Mouse (Mus musculus): Measurements from ENCODE around the gene Xirp1. TPM values are rescaled to one million over a fixed set of nuclear protein-coding genes. Genes with fewer than 3 reads are reported as not detected.

Xirp1 gene
- polyA plus RNA-seq, 1 experiment from 2014 or later, result 0.14 TPM

- Histone ChIP-seq H3K27ac (no peak overlapping the region), H3K27me3 (no peaks in the 10 kb centered on the region), H3K36me3 (no peaks in the 10 kb centered on the region), H3K9ac (no peak overlapping the region; the same call in 1 of the 2 replicates), H3K4me1 (no peaks in the 10 kb centered on the region), H3K4me2 (no peak overlapping the region), H3K4me3 (no peak overlapping the region), H3K9me3 (no peaks in the 10 kb centered on the region)
- ATAC-seq (ENCODE audit: insufficient number of reproducible peaks, insufficient read depth, low FRiP score, low TSS enrichment, low read depth), result no peak
- 88% methylated on average over 7 of the region's 7 CpGs for WGBS
Measured at GRCm38 (mm10) chr9:120043115-120043514, 19.7 kb upstream of the Xirp1 start.

- Histone ChIP-seq H3K4me3 (no peak overlapping the region), H3K27ac (no peak overlapping the region), H3K9me3 (no peaks in the 10 kb centered on the region), H3K36me3 (no peaks in the 10 kb centered on the region), H3K27me3 (no peaks in the 10 kb centered on the region), H3K4me1 (no peaks in the 10 kb centered on the region), H3K4me2 (no peak overlapping the region), H3K9ac (no peak overlapping the region)
- 80% methylated on average over 7 of the region's 7 CpGs for WGBS
- ATAC-seq (ENCODE audit: insufficient number of reproducible peaks, insufficient read depth, low FRiP score, low TSS enrichment, low read depth), result no peak
Measured at GRCm38 (mm10) chr9:120037414-120037813, 14.0 kb upstream of the Xirp1 start.

- Histone ChIP-seq H3K4me2 (no peak overlapping the region), H3K9me3 (no peaks in the 10 kb centered on the region), H3K9ac (no peak overlapping the region), H3K4me3 (no peak overlapping the region), H3K4me1 (no peaks in the 10 kb centered on the region), H3K27me3 (no peaks in the 10 kb centered on the region), H3K27ac (no peak overlapping the region), H3K36me3 (no peaks in the 10 kb centered on the region)
- 79% methylated on average over 8 of the region's 8 CpGs for WGBS
- ATAC-seq (ENCODE audit: insufficient number of reproducible peaks, insufficient read depth, low FRiP score, low TSS enrichment, low read depth), result no peak
Measured at GRCm38 (mm10) chr9:120034375-120034774, 11.0 kb upstream of the Xirp1 start.

GRCm38 (mm10) chr9:120032710-120033109 is 9.3 kb upstream of the Xirp1 start:
- Histone ChIP-seq H3K9me3 (no peaks in the 10 kb centered on the region), H3K4me3 (no peak overlapping the region), H3K27me3 (no peaks in the 10 kb centered on the region), H3K9ac (no peak overlapping the region), H3K27ac (no peak overlapping the region), H3K4me2 (no peak overlapping the region), H3K4me1 (no peaks in the 10 kb centered on the region; the same call in 1 of the 2 replicates), H3K36me3 (no peaks in the 10 kb centered on the region)
- 84% methylated on average over 6 of the region's 6 CpGs for whole genome bisulfite sequencing
- no peak for ATAC-seq (ENCODE audit: insufficient number of reproducible peaks, insufficient read depth, low FRiP score, low TSS enrichment, low read depth)

- ATAC-seq (ENCODE audit: insufficient number of reproducible peaks, insufficient read depth, low FRiP score, low TSS enrichment, low read depth), result no peak
- peaks cover 10% of the 10 kb centered on the region for H3K4me1 ChIP-seq
- H3K4me2 ChIP-seq, result no peak overlapping the region
- no peaks in the 10 kb centered on the region for H3K9me3 ChIP-seq
- 81% methylated on average over 10 of the region's 10 CpGs for WGBS
- no peak overlapping the region for H3K4me3 ChIP-seq
- no peak overlapping the region for H3K27ac ChIP-seq
- H3K27me3 ChIP-seq, result no peaks in the 10 kb centered on the region
- no peaks in the 10 kb centered on the region for H3K36me3 ChIP-seq
- H3K9ac ChIP-seq, result no peak overlapping the region
Measured at GRCm38 (mm10) chr9:120030421-120030820, 7.0 kb upstream of the Xirp1 start.

GRCm38 (mm10) chr9:120029880-120030279 is 6.5 kb upstream of the Xirp1 start:
- no peak for ATAC-seq (ENCODE audit: insufficient number of reproducible peaks, insufficient read depth, low FRiP score, low TSS enrichment, low read depth)
- Histone ChIP-seq H3K4me3 (no peak overlapping the region), H3K27me3 (no peaks in the 10 kb centered on the region), H3K4me1 (peaks cover 10% of the 10 kb centered on the region), H3K9ac (no peak overlapping the region), H3K9me3 (no peaks in the 10 kb centered on the region), H3K36me3 (no peaks in the 10 kb centered on the region), H3K27ac (no peak overlapping the region), H3K4me2 (no peak overlapping the region)
- 90% methylated on average over 6 of the region's 6 CpGs for WGBS

- H3K9ac ChIP-seq, result no peak overlapping the region
- 30% methylated on average over 10 of the region's 14 CpGs for WGBS
- ATAC-seq (ENCODE audit: insufficient number of reproducible peaks, insufficient read depth, low FRiP score, low TSS enrichment, low read depth), result no peak
- H3K4me3 ChIP-seq, result no peak overlapping the region
- peak overlapping the region; percentile 18; the same call in 1 of the 2 replicates for H3K4me2 ChIP-seq
- H3K9me3 ChIP-seq, result no peaks in the 10 kb centered on the region
- H3K27me3 ChIP-seq, result no peaks in the 10 kb centered on the region
- no peak overlapping the region for H3K27ac ChIP-seq
- no peaks in the 10 kb centered on the region for H3K36me3 ChIP-seq
- peaks cover 10% of the 10 kb centered on the region for H3K4me1 ChIP-seq
Measured at GRCm38 (mm10) chr9:120027401-120028151, 4.2 kb upstream of the Xirp1 start.

- 81% methylated on average over 5 of the region's 5 CpGs for WGBS
- H3K36me3 ChIP-seq, result no peaks in the 10 kb centered on the region
- H3K4me1 ChIP-seq, result peaks cover 23% of the 10 kb centered on the region
- no peak overlapping the region for H3K4me2 ChIP-seq
- no peak for ATAC-seq (ENCODE audit: insufficient number of reproducible peaks, insufficient read depth, low FRiP score, low TSS enrichment, low read depth)
- H3K4me3 ChIP-seq, result no peak overlapping the region
- no peak overlapping the region for H3K9ac ChIP-seq
- H3K9me3 ChIP-seq, result no peaks in the 10 kb centered on the region
- H3K27ac ChIP-seq, result no peak overlapping the region
- H3K27me3 ChIP-seq, result no peaks in the 10 kb centered on the region
Measured at GRCm38 (mm10) chr9:120024625-120025024, 1.2 kb upstream of the Xirp1 start.

- Histone ChIP-seq H3K36me3 (no peaks in the 10 kb centered on the region), H3K4me2 (no peak overlapping the region), H3K4me3 (no peak overlapping the region), H3K9ac (no peak overlapping the region), H3K27me3 (no peaks in the 10 kb centered on the region), H3K4me1 (peaks cover 23% of the 10 kb centered on the region), H3K27ac (no peak overlapping the region), H3K9me3 (no peaks in the 10 kb centered on the region)
- 76% methylated on average over 10 of the region's 10 CpGs for WGBS
- no peak for ATAC-seq (ENCODE audit: insufficient number of reproducible peaks, insufficient read depth, low FRiP score, low TSS enrichment, low read depth)
Measured at GRCm38 (mm10) chr9:120024171-120024570, 773 bp upstream of the Xirp1 start.

- no peak overlapping the region for H3K4me2 ChIP-seq
- H3K27ac ChIP-seq, result no peak overlapping the region
- H3K36me3 ChIP-seq, result no peaks in the 10 kb centered on the region
- H3K27me3 ChIP-seq, result no peaks in the 10 kb centered on the region
- 59% methylated on average over 5 of the region's 5 CpGs for WGBS
- no peaks in the 10 kb centered on the region for H3K9me3 ChIP-seq
- no peak overlapping the region for H3K9ac ChIP-seq
- peaks cover 13% of the 10 kb centered on the region for H3K4me1 ChIP-seq
- H3K4me3 ChIP-seq, result no peak overlapping the region
- ATAC-seq (ENCODE audit: insufficient number of reproducible peaks, insufficient read depth, low FRiP score, low TSS enrichment, low read depth), result no peak
Measured at GRCm38 (mm10) chr9:120021164-120021563, 2.2 kb downstream of the Xirp1 start.

GRCm38 (mm10) chr9:120020285-120020890 is 3.0 kb downstream of the Xirp1 start:
- peak overlapping the region; percentile 39; the same call in 1 of the 2 replicates for H3K27ac ChIP-seq
- WGBS, result 37% methylated on average over 7 of the region's 7 CpGs
- peaks cover 13% of the 10 kb centered on the region for H3K4me1 ChIP-seq
- no peak for ATAC-seq (ENCODE audit: insufficient number of reproducible peaks, insufficient read depth, low FRiP score, low TSS enrichment, low read depth)
- H3K4me3 ChIP-seq, result no peak overlapping the region
- H3K4me2 ChIP-seq, result no peak overlapping the region
- no peaks in the 10 kb centered on the region for H3K27me3 ChIP-seq
- no peaks in the 10 kb centered on the region for H3K36me3 ChIP-seq
- H3K9me3 ChIP-seq, result no peaks in the 10 kb centered on the region
- H3K9ac ChIP-seq, result no peak overlapping the region

- H3K4me2 ChIP-seq, result no peak overlapping the region
- H3K27ac ChIP-seq, result no peak overlapping the region
- H3K36me3 ChIP-seq, result no peaks in the 10 kb centered on the region
- no peak overlapping the region for H3K4me3 ChIP-seq
- WGBS, result 70% methylated on average over 10 of the region's 10 CpGs
- no peak overlapping the region for H3K9ac ChIP-seq
- ATAC-seq (ENCODE audit: insufficient number of reproducible peaks, insufficient read depth, low FRiP score, low TSS enrichment, low read depth), result no peak
- no peaks in the 10 kb centered on the region for H3K9me3 ChIP-seq
- no peaks in the 10 kb centered on the region for H3K27me3 ChIP-seq
- H3K4me1 ChIP-seq, result peaks cover 13% of the 10 kb centered on the region
Measured at GRCm38 (mm10) chr9:120016956-120017355, 6.4 kb downstream of the Xirp1 start.

Measured in embryonic facial prominence, embryonic 13.5 days (tissue).